Mouse (Mus musculus) heart, embryonic 15.5 days (tissue): ENCODE measurements around the gene Rab33b. TPM values are rescaled to one million over a fixed set of nuclear protein-coding genes. Genes with fewer than 3 reads are reported as not detected.

Experiments used
- ATAC-seq: fragments of 200-750 bp; cut with Nextera tagmentation; replicated peaks from 2 replicates; pipeline ENCODE4 v1.8.0; 2017; ENCODE audit warnings: low read depth, moderate TSS enrichment; ENCODE audit not compliant: insufficient number of reproducible peaks, insufficient read depth, low FRiP score
- H3K27ac ChIP-seq: fragments of 300-500 bp; sonication (generic); 2 replicates; pipeline ENCODE4 v1.5.1; 2015; ENCODE audit warnings: mild to moderate bottlenecking, inconsistent platforms
- H3K27me3 ChIP-seq: fragments of 300-500 bp; sonication (generic); 2 replicates; pipeline ENCODE4 v1.6.1; 2015; ENCODE audit warnings: inconsistent platforms
- H3K36me3 ChIP-seq: fragments of 300-500 bp; sonication (generic); 2 replicates; pipeline ENCODE4 v1.6.1; 2015; ENCODE audit warnings: mild to moderate bottlenecking, inconsistent platforms
- H3K4me1 ChIP-seq: fragments of 300-500 bp; sonication (generic); replicated peaks from 2 replicates; pipeline ENCODE4 v1.6.1; 2015; ENCODE audit warnings: inconsistent platforms
- H3K4me2 ChIP-seq: fragments of 300-500 bp; sonication (generic); 2 replicates; pipeline ENCODE4 v1.6.1; 2015; ENCODE audit warnings: inconsistent platforms, mild to moderate bottlenecking, moderate library complexity
- H3K4me3 ChIP-seq: fragments of 300-500 bp; sonication (generic); 2 replicates; pipeline ENCODE4 v1.5.1; 2015; ENCODE audit warnings: mild to moderate bottlenecking, inconsistent platforms
- H3K9ac ChIP-seq: fragments of 300-500 bp; sonication (generic); 2 replicates; pipeline ENCODE4 v1.6.1; 2015; ENCODE audit warnings: mild to moderate bottlenecking, inconsistent platforms
- H3K9me3 ChIP-seq: fragments of 300-500 bp; sonication (generic); replicated peaks from 2 replicates; pipeline ENCODE4 v1.6.1; 2016; ENCODE audit warnings: inconsistent platforms
- WGBS: fragments of 180-500 bp; shearing (Covaris S2); methylation state at CpG from one replicate; pipeline ENCODE4 v1.1.7; 2015; ENCODE audit warnings: mixed read lengths; 5-methylcytosine and 5-hydroxymethylcytosine counted together
- polyA plus RNA-seq: library from polyadenylated mRNA; unstranded; fragments of >200 nt; fragmentation: Nextera tagmentation; extraction: Ambion mirVana; gene quantifications from 2 replicates; pipeline ENCODE4 v1.2.1, GENCODE M21; 2015

Gene Rab33b
- polyA plus RNA-seq, 1 experiment from 2014 or later = 14.9 TPM

- Histone ChIP-seq H3K27ac (no peak overlapping the region), H3K4me3 (no peak overlapping the region), H3K27me3 (no peaks in the 10 kb centered on the region), H3K4me1 (no peaks in the 10 kb centered on the region), H3K9ac (no peak overlapping the region), H3K36me3 (peaks cover 69% of the 10 kb centered on the region), H3K9me3 (no peaks in the 10 kb centered on the region), H3K4me2 (no peak overlapping the region)
- WGBS = 58% methylated on average over 15 of the region's 15 CpGs
- no peak for ATAC-seq
Observed at GRCm38 (mm10) chr3:51539567-51540408, 56.1 kb downstream of the Rab33b start.

DNA sequence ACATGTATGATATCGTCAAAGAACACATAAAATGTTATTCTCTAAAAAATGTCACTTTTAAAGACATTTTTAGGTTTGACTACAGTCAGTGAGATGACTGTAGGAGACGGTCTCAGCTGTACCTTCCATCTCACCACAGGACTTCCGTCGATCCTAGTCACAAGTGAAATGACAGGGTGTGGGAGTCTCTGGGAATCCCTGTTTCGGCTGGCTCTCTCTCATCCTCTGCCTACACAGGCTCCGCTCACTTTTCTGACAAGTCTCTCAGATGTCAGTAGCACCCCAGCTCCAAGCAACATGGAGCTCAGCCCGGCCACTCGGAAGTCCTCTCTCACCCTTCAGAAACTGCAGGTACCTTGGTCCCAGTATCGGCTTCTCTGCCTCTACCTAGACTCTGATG, 56.9 kb downstream of the Rab33b start:
- Histone ChIP-seq H3K4me3 (no peak overlapping the region), H3K36me3 (peaks cover 64% of the 10 kb centered on the region), H3K27me3 (no peaks in the 10 kb centered on the region), H3K9me3 (no peaks in the 10 kb centered on the region), H3K4me2 (no peak overlapping the region), H3K9ac (no peak overlapping the region), H3K4me1 (no peaks in the 10 kb centered on the region), H3K27ac (no peak overlapping the region)
- 90% methylated on average over 9 of the region's 9 CpGs for WGBS
- no peak for ATAC-seq

GRCm38 (mm10) chr3:51544442-51545128, 60.9 kb downstream of the Rab33b start:
- no peak for ATAC-seq
- Histone ChIP-seq H3K9me3 (no peaks in the 10 kb centered on the region), H3K4me2 (no peak overlapping the region), H3K4me1 (0 out of 2 replicates have a peak, but pooled peaks cover 2% of the 10 kb centered on the region), H3K36me3 (peaks cover 46% of the 10 kb centered on the region), H3K4me3 (no peak overlapping the region), H3K27ac (no peak overlapping the region), H3K9ac (no peak overlapping the region), H3K27me3 (no peaks in the 10 kb centered on the region)
- WGBS = 89% methylated on average over 19 of the region's 19 CpGs

Other genes starting within 250 kb of the Rab33b start
- gene Elf2, start 143.3 kb upstream of the Rab33b start, polyA plus RNA-seq = 51.3 and 55.4 TPM in 2 replicates
- 6.9 and 9.5 TPM in 2 replicates for gene Mgarp, start 87.2 kb upstream of the Rab33b start, polyA plus RNA-seq
- 1,150 and 1,902 TPM in 2 replicates for gene Ndufc1, start 74.9 kb upstream of the Rab33b start, polyA plus RNA-seq
- gene Naa15, start 68.8 kb upstream of the Rab33b start, polyA plus RNA-seq = 36.5 and 42.5 TPM in 2 replicates
- 3.7 and 5.1 TPM in 2 replicates for gene Setd7, start 77.0 kb downstream of the Rab33b start, polyA plus RNA-seq
- 7.2 and 7.5 TPM in 2 replicates for gene Mgst2, start 176.4 kb downstream of the Rab33b start, polyA plus RNA-seq